Mouse (Mus musculus) cerebellum, adult 11 months (tissue): ENCODE results near the gene Bcar3.

Source experiments
- DNase-seq: peaks from one replicate; pipeline ENCODE4 v3.0.0; 2022

The Bcar3 gene

GRCm38 (mm10) chr3:122486193-122486592 lies 192.3 kb downstream of the Bcar3 start:
- no peak for DNase-seq

DNA sequence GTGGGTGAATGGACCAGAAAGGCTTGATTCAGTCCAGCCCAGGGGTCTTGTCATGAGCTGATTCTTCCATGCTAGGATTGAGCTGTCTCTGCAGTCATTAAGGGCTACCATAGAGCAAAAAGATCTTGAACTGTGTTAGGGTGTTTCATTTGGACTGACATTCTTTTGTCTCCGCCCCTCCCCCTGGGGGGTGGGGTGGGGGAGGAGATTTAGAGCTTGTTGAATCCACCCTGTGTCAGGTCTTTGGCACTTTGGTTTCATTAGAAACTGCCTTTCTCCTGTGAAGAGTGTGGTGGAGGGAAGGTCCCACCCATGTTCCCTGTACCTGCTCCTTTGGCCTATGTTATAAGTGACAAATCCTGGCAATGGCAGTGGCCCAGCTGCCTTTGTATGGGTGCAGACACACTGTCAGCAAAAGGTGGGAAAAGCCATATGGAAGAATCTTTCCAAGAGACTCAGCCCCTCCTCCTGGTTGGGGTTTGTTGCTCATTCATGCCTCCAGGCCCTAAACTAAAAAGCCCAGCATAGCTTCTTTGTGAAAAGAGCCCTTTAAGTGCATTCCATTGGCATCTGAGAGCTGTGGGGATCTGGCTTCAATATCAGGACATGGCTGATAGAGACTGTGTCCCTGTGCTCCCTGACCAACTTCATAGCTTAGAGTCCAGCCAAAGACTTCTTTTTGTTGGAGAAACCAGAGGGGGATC lies 194.3 kb downstream of the Bcar3 start:
- no peak for DNase-seq

GRCm38 (mm10) chr3:122490574-122490973 lies 196.6 kb downstream of the Bcar3 start:
- no peak for DNase-seq

- DNase-seq = no peak
Measured at GRCm38 (mm10) chr3:122492006-122492405, 198.1 kb downstream of the Bcar3 start.

DNA sequence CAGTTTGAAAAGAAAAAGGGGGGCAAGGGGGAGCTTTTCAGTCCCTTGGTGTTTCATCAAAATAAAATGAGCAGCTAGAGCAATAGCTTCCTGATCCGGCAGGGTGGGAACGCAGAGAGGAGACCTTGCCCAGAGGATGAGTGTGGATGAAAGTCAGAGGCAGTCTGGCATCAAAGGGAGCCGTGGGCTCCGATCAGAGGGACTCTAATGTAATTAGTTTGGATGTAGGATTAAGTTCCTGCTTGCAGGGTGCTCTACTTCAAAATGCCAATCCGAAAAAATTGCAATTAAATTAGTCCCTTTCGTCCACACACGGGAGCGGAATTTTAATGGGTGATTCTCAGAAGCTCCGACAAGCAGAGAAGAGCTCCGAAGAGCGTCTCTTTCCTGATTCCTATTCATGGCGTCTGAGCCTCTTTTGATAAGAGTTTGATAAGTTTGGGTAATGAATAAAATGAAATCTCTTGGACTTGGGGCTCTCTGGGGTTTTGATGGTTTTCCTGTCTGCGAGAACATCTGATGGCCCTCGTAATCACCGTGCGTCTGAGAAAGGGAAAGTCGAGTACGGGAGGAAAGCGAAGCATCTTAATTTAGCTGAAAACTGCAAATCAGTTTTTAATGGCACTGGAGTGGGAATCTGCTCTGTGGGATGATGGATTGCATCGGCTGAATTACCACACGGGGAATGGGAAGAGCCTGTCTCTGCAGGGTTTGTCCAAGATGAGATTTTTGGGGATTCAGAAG lies 199.1 kb downstream of the Bcar3 start:
- no peak for DNase-seq

DNA sequence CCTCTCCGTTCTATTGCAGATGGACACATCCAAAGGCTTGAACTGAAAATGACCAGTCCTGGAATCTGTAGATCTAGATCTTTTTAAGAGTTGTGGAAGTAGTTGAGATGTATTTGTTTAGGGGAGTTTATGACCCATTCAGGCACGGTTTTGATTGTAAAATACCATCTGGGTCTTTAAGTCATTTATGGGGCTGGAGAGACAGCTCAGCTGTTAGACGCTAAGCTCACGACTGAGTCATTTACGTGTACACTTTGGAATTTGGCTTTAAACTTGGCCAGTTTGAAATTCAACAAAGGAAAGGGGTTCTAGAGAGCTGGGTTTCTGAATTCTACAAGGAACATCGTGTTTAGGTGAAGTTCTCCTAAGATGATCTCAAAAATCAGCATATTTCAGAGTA lies 200.8 kb downstream of the Bcar3 start:
- no peak for DNase-seq

- DNase-seq = no peak
Measured at GRCm38 (mm10) chr3:122497871-122498270, 203.9 kb downstream of the Bcar3 start.

GRCm38 (mm10) chr3:122498528-122498927 lies 204.6 kb downstream of the Bcar3 start:
- no peak for DNase-seq

GRCm38 (mm10) chr3:122499647-122500046 lies 205.7 kb downstream of the Bcar3 start:
- no peak for DNase-seq

- DNase-seq = no peak
Measured at GRCm38 (mm10) chr3:122500929-122501328, 207.0 kb downstream of the Bcar3 start.

DNA sequence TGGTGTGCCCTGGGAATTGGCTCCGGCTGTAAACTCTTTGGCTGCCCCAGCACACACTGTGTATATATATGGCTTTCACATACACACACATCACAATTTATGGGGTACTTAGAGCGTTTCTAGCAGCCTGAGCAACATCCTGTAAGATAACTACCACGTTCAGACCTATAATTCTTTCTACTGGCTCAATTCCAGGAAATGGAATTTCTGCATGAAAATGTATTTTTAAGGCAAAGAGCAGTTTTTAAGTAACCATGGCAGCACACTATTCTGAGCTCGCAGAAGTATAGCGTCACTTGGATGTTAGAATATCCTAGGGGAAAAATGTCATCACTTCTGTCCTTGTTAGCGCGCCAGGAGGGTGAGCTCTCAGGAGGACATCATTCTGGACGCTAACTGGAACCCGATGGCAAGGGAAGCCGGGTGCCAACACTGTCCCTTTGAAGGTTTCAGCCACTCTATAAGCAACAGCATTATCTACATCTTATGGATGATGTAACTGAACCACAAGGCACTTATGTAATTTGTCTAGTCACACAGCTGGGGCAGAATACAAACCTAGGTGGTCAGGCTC lies 212.5 kb downstream of the Bcar3 start:
- no peak for DNase-seq

GRCm38 (mm10) chr3:122507826-122508225 lies 213.9 kb downstream of the Bcar3 start:
- no peak for DNase-seq

DNA sequence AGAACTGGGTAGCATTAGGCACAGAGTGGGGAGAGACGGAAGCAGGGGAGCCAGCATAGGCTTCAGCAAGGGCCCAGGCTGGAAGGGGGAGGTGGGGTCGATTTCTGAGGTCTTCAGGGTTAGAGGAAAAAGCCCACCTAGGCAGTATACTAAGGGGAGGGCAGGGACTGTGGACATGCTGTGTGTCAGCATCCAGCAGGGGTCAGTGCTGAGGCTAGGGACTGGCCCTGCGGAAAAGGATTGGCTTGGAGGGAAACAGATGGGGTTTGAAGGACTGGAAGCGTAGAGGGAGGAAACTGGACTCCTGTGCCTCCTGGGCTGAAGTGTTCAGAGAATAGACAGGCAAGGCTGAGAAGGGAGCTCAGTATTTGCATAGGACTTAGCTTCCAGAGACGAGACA lies 215.1 kb downstream of the Bcar3 start:
- no peak for DNase-seq

GRCm38 (mm10) chr3:122509534-122510239 lies 215.8 kb downstream of the Bcar3 start:
- no peak for DNase-seq

GRCm38 (mm10) chr3:122510240-122510750 lies 216.4 kb downstream of the Bcar3 start:
- no peak for DNase-seq

GRCm38 (mm10) chr3:122510932-122511331 lies 217.0 kb downstream of the Bcar3 start:
- no peak for DNase-seq

- no peak for DNase-seq
Measured at GRCm38 (mm10) chr3:122511721-122512619, 218.0 kb downstream of the Bcar3 start.

- DNase-seq = no peak
Measured at GRCm38 (mm10) chr3:122512725-122513375, 218.9 kb downstream of the Bcar3 start.

GRCm38 (mm10) chr3:122515568-122516326 lies 221.8 kb downstream of the Bcar3 start:
- DNase-seq = no peak

GRCm38 (mm10) chr3:122516327-122516695 lies 222.4 kb downstream of the Bcar3 start:
- DNase-seq = no peak

DNA sequence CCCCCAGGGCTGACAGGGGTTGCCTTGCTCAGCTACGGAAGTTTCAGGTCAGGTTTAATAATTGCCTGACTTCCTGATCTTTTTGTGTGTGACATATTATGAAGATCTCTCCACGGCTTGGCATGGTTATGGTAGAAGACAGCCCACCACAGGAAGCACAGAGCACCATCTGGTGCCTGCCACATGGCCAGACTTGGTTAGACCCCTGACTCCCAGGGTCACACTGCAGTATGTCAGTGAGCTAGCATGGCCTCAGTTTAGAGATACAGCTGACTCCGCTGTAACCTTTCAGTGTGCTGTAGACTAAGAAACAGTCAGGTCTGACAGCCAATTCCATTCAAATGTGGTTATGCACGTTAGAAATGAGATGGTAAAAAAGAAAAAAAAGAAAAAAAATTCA lies 223.8 kb downstream of the Bcar3 start:
- no peak for DNase-seq
